Mouse (Mus musculus): Measurements from ENCODE around the gene B020031M17Rik.
"Not testable (repeated sequence)": the region's sequence is repeated elsewhere in the genome, so short reads cannot be mapped to it uniquely, and the experiment has no call there.

Gene B020031M17Rik

GRCm38 (mm10) chr13:119950706-119951105, at the start of gene B020031M17Rik:
B020031M17Rik (minus strand) TSS chr13:119950806.
- DNase-seq (ENCODE audit: low spot score) = not testable (repeated sequence)

- DNase-seq (ENCODE audit: low spot score) = not testable (repeated sequence)
These were observed 48.6 kb upstream of the B020031M17Rik start for GRCm38 (mm10) chr13:119999215-119999614.

GRCm38 (mm10) chr13:119998442-119999086, 48.0 kb upstream of the B020031M17Rik start:
- not testable (repeated sequence) for DNase-seq (ENCODE audit: low spot score)

GRCm38 (mm10) chr13:119991917-119992496, 41.4 kb upstream of the B020031M17Rik start:
- DNase-seq (ENCODE audit: low spot score) = not testable (repeated sequence)

- DNase-seq (ENCODE audit: low spot score) = not testable (repeated sequence)
These were observed 40.7 kb upstream of the B020031M17Rik start for GRCm38 (mm10) chr13:119991264-119991663.

- DNase-seq (ENCODE audit: low spot score) = not testable (repeated sequence)
These were observed 18.6 kb upstream of the B020031M17Rik start for GRCm38 (mm10) chr13:119969163-119969562.

GRCm38 (mm10) chr13:119968193-119968592, 17.6 kb upstream of the B020031M17Rik start:
- DNase-seq (ENCODE audit: low spot score) = not testable (repeated sequence)

- DNase-seq (ENCODE audit: low spot score) = peak; percentile 19
These were observed 15.4 kb upstream of the B020031M17Rik start for GRCm38 (mm10) chr13:119965968-119966367.

- DNase-seq (ENCODE audit: low spot score) = not testable (repeated sequence)
These were observed 14.8 kb upstream of the B020031M17Rik start for GRCm38 (mm10) chr13:119965302-119965952.

- DNase-seq (ENCODE audit: low spot score) = not testable (repeated sequence)
These were observed 12.2 kb upstream of the B020031M17Rik start for GRCm38 (mm10) chr13:119962856-119963255.

- not testable (repeated sequence) for DNase-seq (ENCODE audit: low spot score)
These were observed 5.0 kb upstream of the B020031M17Rik start for GRCm38 (mm10) chr13:119955567-119955966.

- not testable (repeated sequence) for DNase-seq (ENCODE audit: low spot score)
These were observed 4.5 kb upstream of the B020031M17Rik start for GRCm38 (mm10) chr13:119955089-119955488.

- DNase-seq (ENCODE audit: low spot score) = not testable (repeated sequence)
These were observed 21.4 kb downstream of the B020031M17Rik start, which contains the start of gene Gm21761 for GRCm38 (mm10) chr13:119929172-119929571. Gm21761 (minus strand) TSS chr13:119929272.

GRCm38 (mm10) chr13:119924597-119925340, 25.8 kb downstream of the B020031M17Rik start:
- DNase-seq (ENCODE audit: low spot score) = not testable (repeated sequence)

GRCm38 (mm10) chr13:119916966-119917722, 33.5 kb downstream of the B020031M17Rik start:
- not testable (repeated sequence) for DNase-seq (ENCODE audit: low spot score)

- not testable (repeated sequence) for DNase-seq (ENCODE audit: low spot score)
These were observed 34.2 kb downstream of the B020031M17Rik start for GRCm38 (mm10) chr13:119916449-119916848.

All from embryo, embryonic 10.5 days (tissue).